Mouse (Mus musculus) limb, embryonic 14.5 days (tissue): ENCODE data around the gene Dnah2. TPM values are rescaled to one million over a fixed set of nuclear protein-coding genes. Genes with fewer than 3 reads are reported as not detected.

Experiments used
- ATAC-seq: fragments of 200-750 bp; cut with Nextera tagmentation; 2 replicates; pipeline ENCODE4 v1.8.0; 2017; ENCODE audit warnings: low read depth, moderate number of reproducible peaks, moderate TSS enrichment; ENCODE audit not compliant: low FRiP score
- DNase-seq: peaks from one replicate; pipeline ENCODE4 v3.0.0-alpha.2; 2015; ENCODE audit warnings: low spot score
- H3K27ac ChIP-seq: fragments of 300-500 bp; sonication (generic); replicated peaks from 2 replicates; pipeline ENCODE4 v1.5.1; 2014; ENCODE audit warnings: low read depth, mild to moderate bottlenecking, low read length, moderate library complexity, mixed read lengths
- H3K27me3 ChIP-seq: fragments of 300-500 bp; sonication (generic); 2 replicates; pipeline ENCODE4 v1.6.1; 2014; ENCODE audit warnings: low read length, mixed read lengths; ENCODE audit not compliant: control insufficient read depth, insufficient read depth
- H3K36me3 ChIP-seq: fragments of 300-500 bp; sonication (generic); 2 replicates; pipeline ENCODE4 v1.6.1; 2014; ENCODE audit warnings: mild to moderate bottlenecking, low read length, moderate library complexity, mixed read lengths; ENCODE audit not compliant: control insufficient read depth, insufficient read depth
- H3K4me1 ChIP-seq: fragments of 300-500 bp; sonication (generic); 2 replicates; pipeline ENCODE4 v1.6.1; 2014; ENCODE audit warnings: antibody characterized with exemption, low read length, mixed read lengths; ENCODE audit not compliant: control insufficient read depth, insufficient read depth
- H3K4me2 ChIP-seq: fragments of 300-500 bp; sonication (generic); replicated peaks from 2 replicates; pipeline ENCODE4 v1.6.1; 2014; ENCODE audit warnings: low read depth, mild to moderate bottlenecking, low read length, moderate library complexity; ENCODE audit not compliant: severe bottlenecking
- H3K4me3 ChIP-seq: fragments of 300-500 bp; sonication (generic); replicated peaks from 2 replicates; pipeline ENCODE4 v1.5.1; 2014; ENCODE audit warnings: low read length
- H3K9ac ChIP-seq: fragments of 300-500 bp; sonication (generic); 2 replicates; pipeline ENCODE4 v1.6.1; 2014; ENCODE audit warnings: mild to moderate bottlenecking, low read depth, low read length, moderate library complexity; ENCODE audit not compliant: severe bottlenecking
- H3K9me3 ChIP-seq: fragments of 300-500 bp; sonication (generic); 2 replicates; pipeline ENCODE4 v1.6.1; 2016; ENCODE audit warnings: low read length; ENCODE audit not compliant: control insufficient read depth
- POLR2A ChIP-seq: fragments of 200-500 bp; IDR thresholded peaks from 2 replicates; pipeline ENCODE4 v1.8.0; 2012; ENCODE audit warnings: inconsistent platforms, mild to moderate bottlenecking, moderate library complexity, borderline replicate concordance; ENCODE audit not compliant: insufficient read depth, insufficient read length; ENCODE audit errors: extremely low read depth
- WGBS: fragments of 180-500 bp; shearing (Covaris S2); extraction: QIAGEN DNeasy Blood & Tissue Kit; methylation state at CpG from one replicate; pipeline ENCODE4 v1.1.7; 2014; 5-methylcytosine and 5-hydroxymethylcytosine counted together
- polyA plus RNA-seq, 2 experiments: library from polyadenylated mRNA; depleted of rRNA in 1 of 2; stranded (reverse) in 1 of 2; unstranded in 1 of 2; fragments of >200 nt; fragmentation: Nextera tagmentation in 1 of 2; extraction: Ambion mirVana in 1 of 2; gene quantifications; 2 replicates each; pipeline versions ENCODE4 v1.2.1 to v1.2.3; 2012 to 2014

Dnah2 gene
- polyA plus RNA-seq, 2 experiments: 4.2 to 4.7 TPM

DNA sequence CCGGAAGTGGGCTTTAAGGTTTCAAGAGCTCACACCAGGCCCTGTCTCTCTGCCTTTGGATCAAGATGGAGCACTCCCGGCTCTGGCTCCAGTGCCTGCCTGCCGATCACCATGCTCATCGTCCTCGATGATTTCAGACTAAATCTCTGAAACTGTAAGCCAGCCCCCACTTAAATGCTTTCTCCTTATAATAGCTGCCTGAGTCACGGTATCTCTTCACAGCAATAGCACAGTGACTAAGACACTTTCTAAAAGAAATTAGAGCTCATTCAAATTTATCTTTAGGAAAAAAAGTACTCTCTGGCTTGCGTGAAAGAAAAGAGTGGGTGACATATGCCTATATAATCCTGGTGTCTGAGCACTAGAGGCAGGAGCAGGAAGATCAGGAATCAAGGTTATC, 84.9 kb downstream of the Dnah2 start:
- H3K27ac ChIP-seq: no peak overlapping the region
- WGBS: 94% methylated on average over 7 of the region's 7 CpGs
- no peak for DNase-seq
- H3K27me3 ChIP-seq: no peaks in the 10 kb centered on the region
- no peak overlapping the region for H3K4me3 ChIP-seq
- H3K9ac ChIP-seq: no peak overlapping the region
- no peak for ATAC-seq
- H3K9me3 ChIP-seq: no peaks in the 10 kb centered on the region
- H3K4me1 ChIP-seq: no peaks in the 10 kb centered on the region
- H3K36me3 ChIP-seq: no peaks in the 10 kb centered on the region
- no peak for TF ChIP-seq POLR2A
- H3K4me2 ChIP-seq: no peak overlapping the region

DNA sequence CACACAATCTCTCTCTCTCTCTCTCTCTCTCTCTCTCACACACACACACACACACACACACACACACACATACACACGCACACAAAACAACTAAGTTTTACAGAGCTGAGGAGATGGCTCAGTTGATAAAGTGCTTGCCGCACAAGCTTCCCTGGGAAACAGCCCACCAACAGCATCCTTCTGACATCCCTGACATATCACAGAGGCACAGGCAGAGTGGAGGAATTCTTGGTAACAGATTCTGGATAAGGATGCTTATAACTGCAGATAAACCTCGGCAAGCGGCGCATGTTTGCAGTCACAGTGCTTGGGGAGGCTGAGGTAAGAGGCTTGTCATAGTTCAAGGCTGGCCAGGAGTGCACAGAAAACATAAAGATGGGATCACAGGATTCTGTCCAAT, 87.3 kb downstream of the Dnah2 start:
- Histone ChIP-seq H3K4me1 (peaks cover 3% of the 10 kb centered on the region; the same call in 1 of the 2 replicates), H3K4me3 (no peak overlapping the region), H3K36me3 (no peaks in the 10 kb centered on the region), H3K9ac (no peak overlapping the region), H3K27ac (no peak overlapping the region), H3K4me2 (no peak overlapping the region), H3K27me3 (no peaks in the 10 kb centered on the region), H3K9me3 (no peaks in the 10 kb centered on the region)
- no peak for DNase-seq
- TF ChIP-seq POLR2A: no peak
- no peak for ATAC-seq
- WGBS: 49% methylated on average over 5 of the region's 5 CpGs

DNA sequence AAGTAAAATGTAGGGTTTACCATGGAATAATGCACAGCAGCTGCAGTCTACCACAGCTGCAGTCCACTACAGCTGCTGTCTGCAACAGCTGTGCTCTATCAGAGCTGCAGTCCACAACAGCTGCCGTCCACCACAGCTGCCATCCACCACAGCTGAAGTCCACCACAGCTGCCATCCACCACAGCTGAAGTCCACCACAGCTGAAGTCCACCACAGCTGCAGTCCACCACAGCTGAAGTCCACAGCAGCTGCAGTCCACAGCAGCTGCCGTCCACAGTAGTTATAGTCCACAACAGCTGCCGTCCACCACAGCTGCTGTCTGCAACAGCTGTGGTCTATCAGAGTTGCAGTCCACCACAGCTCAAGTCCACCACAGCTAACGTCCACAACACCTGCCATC, 89.0 kb downstream of the Dnah2 start:
- no peak for ATAC-seq
- Histone ChIP-seq H3K36me3 (no peaks in the 10 kb centered on the region), H3K27me3 (no peaks in the 10 kb centered on the region), H3K4me3 (no peak overlapping the region), H3K4me2 (no peak overlapping the region), H3K9ac (no peak overlapping the region), H3K9me3 (no peaks in the 10 kb centered on the region), H3K27ac (no peak overlapping the region), H3K4me1 (peaks cover 3% of the 10 kb centered on the region; the same call in 1 of the 2 replicates)
- WGBS: 57% methylated on average over 4 of the region's 4 CpGs
- no peak for TF ChIP-seq POLR2A
- no peak for DNase-seq

DNA sequence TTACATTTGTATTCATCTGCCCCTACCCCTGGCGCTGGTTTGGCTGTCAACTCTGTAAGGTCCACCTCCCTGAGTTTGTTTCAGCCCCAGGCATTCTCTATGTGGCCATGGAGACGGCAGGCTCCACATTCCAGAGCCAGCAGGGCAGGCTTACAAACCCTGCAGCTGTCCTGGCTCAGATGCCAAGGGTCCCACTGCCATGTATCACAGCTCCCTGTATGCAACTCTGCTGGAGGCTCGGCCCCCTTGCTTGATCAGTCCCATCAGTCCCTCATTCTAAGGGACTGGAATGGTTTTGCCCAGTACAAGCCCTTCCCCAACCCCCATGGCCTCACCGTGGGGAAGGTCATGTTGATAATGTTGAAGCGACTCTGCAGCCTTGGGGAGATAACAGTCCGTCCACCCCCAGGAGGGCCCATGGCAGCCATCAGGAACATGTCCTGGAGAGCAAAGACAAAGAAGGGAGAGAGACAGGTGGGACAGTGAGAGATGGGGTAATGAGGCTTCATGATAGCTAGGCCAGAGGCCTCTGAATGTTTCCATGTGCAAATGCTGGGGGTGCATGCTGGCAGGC, 91.8 kb downstream of the Dnah2 start:
- Histone ChIP-seq H3K4me1 (peaks cover 14% of the 10 kb centered on the region), H3K9ac (no peak overlapping the region), H3K27ac (peak overlapping the region; percentile 33; the same call in 1 of the 2 replicates), H3K27me3 (no peaks in the 10 kb centered on the region), H3K4me2 (no peak overlapping the region), H3K36me3 (no peaks in the 10 kb centered on the region), H3K4me3 (no peak overlapping the region), H3K9me3 (no peaks in the 10 kb centered on the region)
- DNase-seq (peak; percentile 27), ATAC-seq (peak; percentile 81)
- 46% methylated on average over 6 of the region's 6 CpGs for WGBS
- no peak for TF ChIP-seq POLR2A

DNA sequence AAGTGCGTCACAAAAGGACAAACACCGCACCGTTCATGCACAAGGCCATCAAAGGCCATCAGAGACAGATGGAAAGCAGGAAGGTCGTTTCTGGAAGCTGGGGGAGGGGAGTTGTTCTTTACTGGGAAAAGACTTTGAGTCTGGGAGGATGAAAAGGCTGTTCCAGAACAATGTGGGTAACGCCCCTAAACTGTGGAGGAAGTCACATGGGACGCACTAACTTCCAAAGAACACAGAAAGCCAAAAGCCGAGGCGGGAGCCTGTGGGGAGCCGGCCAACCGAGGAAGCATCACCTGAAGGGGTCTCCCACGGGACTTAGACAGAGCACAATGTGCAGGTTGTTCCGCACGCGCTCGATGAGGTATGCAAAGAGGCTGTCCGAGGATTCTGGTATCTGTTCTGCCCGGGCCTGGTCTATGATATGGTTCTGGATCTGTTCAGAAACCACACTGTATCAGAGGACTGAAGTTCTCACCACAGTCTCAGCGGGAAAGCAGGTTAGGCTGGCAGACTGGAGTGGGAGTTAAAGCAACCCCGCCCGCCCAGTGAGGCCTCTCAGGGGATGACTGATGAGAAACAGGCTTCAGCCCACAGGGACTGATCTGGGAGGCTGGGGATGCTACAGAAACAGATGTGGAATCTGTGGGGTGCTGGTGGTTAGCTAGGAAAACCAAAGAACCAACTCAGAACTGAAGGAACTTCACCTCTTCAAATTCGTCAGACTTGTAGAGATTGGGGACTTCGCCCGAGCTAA, 96.6 kb downstream of the Dnah2 start:
- peak overlapping the region; percentile 28; the same call in 1 of the 2 replicates for H3K4me2 ChIP-seq
- H3K27ac ChIP-seq: peak overlapping the region; percentile 73
- no peaks in the 10 kb centered on the region for H3K9me3 ChIP-seq
- no peaks in the 10 kb centered on the region for H3K27me3 ChIP-seq
- no peak for TF ChIP-seq POLR2A
- no peaks in the 10 kb centered on the region for H3K36me3 ChIP-seq
- no peak overlapping the region for H3K4me3 ChIP-seq
- DNase-seq (peak; percentile 54), ATAC-seq (no peak)
- H3K9ac ChIP-seq: peak overlapping the region; percentile 13; the same call in 1 of the 2 replicates
- 54% methylated on average over 23 of the region's 23 CpGs for WGBS
- H3K4me1 ChIP-seq: peaks cover 17% of the 10 kb centered on the region
